11 mouse cellular contexts compared by ENCODE assay signal in genomic region chr5:33006670-33007069, GRCm38 (mm10). TPM values are rescaled to one million over a fixed set of nuclear protein-coding genes. Genes with fewer than 3 reads are reported as not detected.
A peak's percentile ranks its signal among the peaks of the same experiment; 100 is the strongest.
DNase-seq lines count a peak whose midpoint lies in the region; ATAC-seq and TF ChIP-seq lines count a peak whose summit lies in the region.
"Had no signal": no experiment of that assay in that cellular context is flagged by ENCODE, and none has a peak within 500 bp of the region (broad histone marks: within the 10 kb centered on the region; RNA-seq: fewer than 3 reads in every experiment).

No protein-coding gene starts in this region.

- no peak overlapping the region for H3K27ac ChIP-seq in embryonic facial prominence, embryonic 11.5 days (replicated peaks; ENCODE audit: low read depth, low read length)
- H3K27ac ChIP-seq in forebrain, embryonic 16.5 days (ENCODE audit: low read length): no peak overlapping the region
- peak overlapping the region; percentile 78 for H3K27ac ChIP-seq in midbrain, postnatal 0 days (ENCODE audit: low read depth, low read length)
- H3K27ac ChIP-seq: liver, embryonic 13.5 days had no signal

- no peaks in the 10 kb centered on the region for H3K9me3 ChIP-seq in embryonic facial prominence, embryonic 11.5 days (replicated peaks; ENCODE audit: control insufficient read depth, low read length)
- no peaks in the 10 kb centered on the region for H3K9me3 ChIP-seq in forebrain, embryonic 16.5 days (ENCODE audit: control insufficient read depth, low read length)
- no peaks in the 10 kb centered on the region for H3K9me3 ChIP-seq in midbrain, postnatal 0 days (ENCODE audit: low read length)
- H3K9me3 ChIP-seq: G1E; liver, embryonic 13.5 days had no signal

- TF ChIP-seq CTCF in midbrain, postnatal 0 days (IDR thresholded peaks at IDR 0.05): no peak

- no peak overlapping the region for H3K9ac ChIP-seq in embryonic facial prominence, embryonic 11.5 days (replicated peaks; ENCODE audit: low read length)
- H3K9ac ChIP-seq in forebrain, embryonic 16.5 days (replicated peaks; ENCODE audit: low read depth, low read length): no peak overlapping the region
- H3K9ac ChIP-seq in midbrain, postnatal 0 days (replicated peaks; ENCODE audit: low read length, poor library complexity, severe bottlenecking): no peak overlapping the region
- H3K9ac ChIP-seq: liver, embryonic 13.5 days had no signal

- no peaks in the 10 kb centered on the region for H3K27me3 ChIP-seq in embryonic facial prominence, embryonic 11.5 days (ENCODE audit: control insufficient read depth, insufficient read depth, low read length)
- no peaks in the 10 kb centered on the region for H3K27me3 ChIP-seq in forebrain, embryonic 16.5 days (replicated peaks; ENCODE audit: control insufficient read depth, insufficient read depth, low read length)
- H3K27me3 ChIP-seq in midbrain, postnatal 0 days (ENCODE audit: insufficient read depth, low read length): no peaks in the 10 kb centered on the region

- H3K36me3 ChIP-seq in embryonic facial prominence, embryonic 11.5 days (replicated peaks; ENCODE audit: control insufficient read depth, insufficient read depth, low read depth, low read length): no peaks in the 10 kb centered on the region
- no peaks in the 10 kb centered on the region for H3K36me3 ChIP-seq in forebrain, embryonic 16.5 days (ENCODE audit: control insufficient read depth, insufficient read depth)
- H3K36me3 ChIP-seq in midbrain, postnatal 0 days (ENCODE audit: insufficient read depth, low read length): no peaks in the 10 kb centered on the region
- H3K36me3 ChIP-seq: G1E; liver, embryonic 13.5 days had no signal

- H3K4me3 ChIP-seq in embryonic facial prominence, embryonic 11.5 days (ENCODE audit: low read depth, low read length): no peak overlapping the region
- no peak overlapping the region for H3K4me3 ChIP-seq in forebrain, embryonic 16.5 days (replicated peaks; ENCODE audit: low read length)
- no peak overlapping the region for H3K4me3 ChIP-seq in midbrain, postnatal 0 days (ENCODE audit: low read depth, low read length)
- H3K4me3 ChIP-seq: liver, embryonic 13.5 days had no signal

- DNase-seq in embryonic facial prominence, embryonic 11.5 days (ENCODE audit: low spot score): peak; percentile 30
- DNase-seq in left cerebral cortex, adult 11 months (ENCODE audit: low spot score): peak; percentile 76
- peak; percentile 89 for DNase-seq in midbrain, postnatal 0 days (ENCODE audit: low spot score)
- DNase-seq in liver: no peak
- no peak for DNase-seq in kidney, adult 18-20 months
- DNase-seq in lung, postnatal 36 days: no peak
- DNase-seq: liver, embryonic 13.5 days had no signal

- WGBS in embryonic facial prominence, embryonic 11.5 days: 43% methylated on average over 8 of the region's 8 CpGs
- 34% methylated on average over 8 of the region's 8 CpGs for WGBS in forebrain, embryonic 16.5 days
- 20% methylated on average over 8 of the region's 8 CpGs for WGBS in midbrain, postnatal 0 days

- no peaks in the 10 kb centered on the region for H3K4me1 ChIP-seq in embryonic facial prominence, embryonic 11.5 days (ENCODE audit: control insufficient read depth, insufficient read depth, low read length)
- peaks cover 28% of the 10 kb centered on the region for H3K4me1 ChIP-seq in forebrain, embryonic 16.5 days (replicated peaks; ENCODE audit: control insufficient read depth, insufficient read depth, low read length)
- peaks cover 29% of the 10 kb centered on the region; the same call in 1 of the 2 replicates for H3K4me1 ChIP-seq in midbrain, postnatal 0 days (ENCODE audit: insufficient read depth, low read length)

- no peak overlapping the region for H3K4me2 ChIP-seq in embryonic facial prominence, embryonic 11.5 days (ENCODE audit: low read depth, low read length)
- no peak overlapping the region for H3K4me2 ChIP-seq in forebrain, embryonic 16.5 days (ENCODE audit: low read length)
- no peak overlapping the region for H3K4me2 ChIP-seq in midbrain, postnatal 0 days (ENCODE audit: low read depth, low read length, poor library complexity, severe bottlenecking)
- H3K4me2 ChIP-seq: liver, embryonic 13.5 days had no signal

- ATAC-seq in embryonic facial prominence, embryonic 11.5 days (replicated peaks; ENCODE audit: insufficient number of reproducible peaks, low FRiP score, low TSS enrichment, low read depth): no peak
- ATAC-seq in forebrain, embryonic 16.5 days: peak; percentile 61
- ATAC-seq in midbrain, postnatal 0 days (ENCODE audit: low FRiP score): peak; percentile 76
- no peak for ATAC-seq in erythroid progenitor cell, adult 5-6 weeks (replicated peaks; ENCODE audit: low FRiP score, poor library complexity, severe bottlenecking)
- ATAC-seq: intestine, embryonic 16.5 days had no signal

RNA-seq across cellular contexts. Expression of gene Ywhah, which starts 11.9 kb away (rescaled TPM):
- 479 and 494 TPM in 2 replicates for polyA plus RNA-seq in embryonic facial prominence, embryonic 11.5 days (2014; fragmentation: Nextera tagmentation; extraction: Ambion mirVana)
- polyA plus RNA-seq in forebrain, embryonic 16.5 days (2015; fragmentation: Nextera tagmentation; extraction: Ambion mirVana): 643 and 677 TPM in 2 replicates
- 704 and 729 TPM in 2 replicates for total RNA-seq in midbrain, postnatal 0 days (2014; rRNA removed)
- 1,094 and 1,095 TPM in 2 replicates for polyA plus RNA-seq in midbrain, postnatal 0 days (2015; fragmentation: Nextera tagmentation; extraction: Ambion mirVana)
- 322 and 398 TPM in 2 replicates for total RNA-seq in erythroid progenitor cell, adult 5-6 weeks (2015; ENCODE audit: low replicate concordance)
- total RNA-seq in erythroid progenitor cell, adult 5-6 weeks (2017; ENCODE audit: low replicate concordance): 229 and 280 TPM in 2 replicates

Comparison
In these comparisons a context has a peak if more than half of its experiments do, and no peak if none do; other contexts are left out.
1. ATAC-seq: peak in forebrain, embryonic 16.5 days (single experiment) and midbrain, postnatal 0 days (single experiment); none in embryonic facial prominence, embryonic 11.5 days (single experiment) and erythroid progenitor cell, adult 5-6 weeks (single experiment).
2. DNase-seq: peak in embryonic facial prominence, embryonic 11.5 days (single experiment), left cerebral cortex, adult 11 months (single experiment) and midbrain, postnatal 0 days (single experiment); none in liver (single experiment), kidney, adult 18-20 months (single experiment) and lung, postnatal 36 days (single experiment).